Mouse (Mus musculus) midbrain, embryonic 11.5 days (tissue): ENCODE results near the gene Apln. TPM values are rescaled to one million over a fixed set of nuclear protein-coding genes. Genes with fewer than 3 reads are reported as not detected.
A peak's percentile ranks its signal among the peaks of the same experiment; 100 is the strongest.

Source experiments
- ATAC-seq: fragments of 200-750 bp; cut with Nextera tagmentation; 2 replicates; pipeline ENCODE4 v1.8.0; 2017; ENCODE audit warnings: moderate TSS enrichment, moderate library complexity; ENCODE audit not compliant: low FRiP score
- DNase-seq: peaks from one replicate; pipeline ENCODE4 v3.0.0; 2015; ENCODE audit warnings: low spot score; ENCODE audit errors: missing footprints
- H3K27ac ChIP-seq: fragments of 300-500 bp; sonication (generic); 2 replicates; pipeline ENCODE4 v1.5.1; 2014; ENCODE audit warnings: low read depth, low read length
- H3K27me3 ChIP-seq: fragments of 300-500 bp; sonication (generic); 2 replicates; pipeline ENCODE4 v1.6.1; 2014; ENCODE audit warnings: mild to moderate bottlenecking, low read length, moderate library complexity, mixed read lengths; ENCODE audit not compliant: control insufficient read depth, insufficient read depth
- H3K36me3 ChIP-seq: fragments of 300-500 bp; sonication (generic); 2 replicates; pipeline ENCODE4 v1.6.1; 2014; ENCODE audit warnings: mild to moderate bottlenecking, low read length, moderate library complexity, mixed read lengths; ENCODE audit not compliant: control insufficient read depth, insufficient read depth
- H3K4me1 ChIP-seq: fragments of 300-500 bp; sonication (generic); 2 replicates; pipeline ENCODE4 v1.6.1; 2014; ENCODE audit warnings: low read length; ENCODE audit not compliant: control insufficient read depth, insufficient read depth
- H3K4me2 ChIP-seq: fragments of 300-500 bp; sonication (generic); 2 replicates; pipeline ENCODE4 v1.6.1; 2014; ENCODE audit warnings: mild to moderate bottlenecking, moderate library complexity
- H3K4me3 ChIP-seq: fragments of 300-500 bp; sonication (generic); 2 replicates; pipeline ENCODE4 v1.5.1; 2014; ENCODE audit warnings: low read depth, low read length
- H3K9ac ChIP-seq: fragments of 300-500 bp; sonication (generic); 2 replicates; pipeline ENCODE4 v1.6.1; 2014; ENCODE audit warnings: low read length
- H3K9me3 ChIP-seq: fragments of 300-500 bp; sonication (generic); 2 replicates; pipeline ENCODE4 v1.6.1; 2016; ENCODE audit warnings: low read length; ENCODE audit not compliant: control insufficient read depth
- WGBS: fragments of 180-500 bp; shearing (Covaris S2); extraction: QIAGEN DNeasy Blood & Tissue Kit; methylation state at CpG from one replicate; pipeline ENCODE4 v1.1.7; 2014; 5-methylcytosine and 5-hydroxymethylcytosine counted together
- polyA plus RNA-seq: library from polyadenylated mRNA; unstranded; fragments of >200 nt; fragmentation: Nextera tagmentation; extraction: Ambion mirVana; gene quantifications from 2 replicates; pipeline ENCODE4 v1.2.1, GENCODE M21; 2014

The Apln gene
- 2.7 and 2.9 TPM in 2 replicates for polyA plus RNA-seq

DNA sequence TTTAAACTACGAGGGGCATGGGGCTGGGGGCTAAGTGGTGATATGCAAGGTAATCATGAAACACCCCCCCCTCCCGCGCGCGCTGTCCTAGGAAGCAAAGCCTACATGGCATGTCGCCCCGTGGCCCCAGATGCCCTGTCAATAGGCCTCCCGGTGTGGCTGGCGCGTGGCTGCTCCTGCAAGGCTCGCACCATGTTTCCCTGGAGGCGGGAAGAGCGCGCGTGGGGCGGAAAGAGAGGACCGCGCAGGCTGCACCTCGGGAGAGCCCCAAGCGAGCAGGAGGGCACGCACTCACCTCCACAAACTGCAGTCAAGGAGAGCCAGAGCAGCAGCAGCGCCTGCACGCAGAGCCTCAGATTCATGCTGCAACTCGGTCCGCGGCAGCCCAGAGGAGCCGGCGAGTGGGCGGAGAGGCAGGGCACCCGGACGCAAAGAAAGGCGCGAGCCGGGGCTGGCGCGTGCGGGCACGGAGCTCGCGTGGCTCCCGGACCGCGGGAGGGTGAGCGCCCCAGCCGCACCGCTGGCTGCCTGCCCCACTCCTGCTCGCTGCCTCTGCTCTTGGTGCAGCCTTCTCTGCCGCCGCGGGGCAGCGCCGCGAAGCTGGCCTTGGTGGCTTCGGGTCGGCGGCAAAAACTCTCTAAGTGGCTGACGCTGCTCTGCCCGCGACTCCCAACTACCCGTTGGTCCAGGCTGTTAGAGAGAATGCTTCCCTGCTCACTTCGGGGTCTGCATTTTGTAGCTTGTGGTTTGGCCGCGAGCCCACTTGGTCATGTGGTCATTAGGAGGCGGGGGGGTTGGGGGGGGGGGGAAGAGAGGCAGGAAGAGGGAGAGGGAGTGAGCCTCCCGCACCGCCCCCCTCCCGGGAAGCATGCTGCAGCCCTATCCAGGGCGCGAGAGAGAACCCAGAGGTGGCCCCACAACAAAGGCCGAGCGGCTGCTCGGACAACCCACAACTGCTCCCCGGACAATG lies at the start of gene Apln:
Apln (minus strand) TSS at position 710 of the 970 bp plus-strand sequence.
- Histone ChIP-seq H3K9ac (peak within 1 kb of the TSS; percentile 63), H3K27ac (no peak within 1 kb of the TSS), H3K36me3 (no peaks in the 10 kb centered on the region), H3K4me3 (peak within 1 kb of the TSS; percentile 41), H3K27me3 (peaks cover 14% of the 10 kb centered on the region), H3K4me2 (peak within 1 kb of the TSS; percentile 61), H3K4me1 (no peaks in the 10 kb centered on the region), H3K9me3 (no peaks in the 10 kb centered on the region)
- 21% methylated on average over 64 of the region's 73 CpGs for WGBS
- DNase-seq (peak; percentile 90), ATAC-seq (peak; percentile 81)

DNA sequence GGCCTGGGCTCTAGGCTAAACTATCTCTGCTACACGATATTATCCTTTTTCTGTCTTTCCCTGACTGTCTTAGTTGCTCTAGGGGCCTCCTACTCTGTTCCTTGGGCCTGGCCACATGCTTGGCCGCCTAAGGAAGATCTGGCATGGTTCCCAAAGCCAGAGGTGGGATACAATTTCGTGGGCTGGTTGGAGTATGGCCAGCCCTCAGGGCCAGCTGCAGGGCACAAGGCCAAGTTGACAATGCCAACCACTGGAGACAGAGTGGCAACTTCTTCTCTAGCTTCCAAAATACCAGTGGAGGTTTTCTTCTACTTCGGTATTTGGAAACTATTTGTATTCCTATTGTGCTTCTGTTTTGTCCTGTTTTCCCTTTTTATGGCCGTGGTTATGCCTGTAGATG lies 47.7 kb upstream of the Apln start:
- Histone ChIP-seq H3K4me3 (no peak overlapping the region), H3K27ac (no peak overlapping the region), H3K4me2 (no peak overlapping the region), H3K27me3 (no peaks in the 10 kb centered on the region), H3K36me3 (no peaks in the 10 kb centered on the region), H3K9me3 (no peaks in the 10 kb centered on the region), H3K4me1 (no peaks in the 10 kb centered on the region), H3K9ac (no peak overlapping the region)
- ATAC-seq = no peak
- DNase-seq = no peak
- WGBS = 67% methylated on average over 5 of the region's 5 CpGs

DNA sequence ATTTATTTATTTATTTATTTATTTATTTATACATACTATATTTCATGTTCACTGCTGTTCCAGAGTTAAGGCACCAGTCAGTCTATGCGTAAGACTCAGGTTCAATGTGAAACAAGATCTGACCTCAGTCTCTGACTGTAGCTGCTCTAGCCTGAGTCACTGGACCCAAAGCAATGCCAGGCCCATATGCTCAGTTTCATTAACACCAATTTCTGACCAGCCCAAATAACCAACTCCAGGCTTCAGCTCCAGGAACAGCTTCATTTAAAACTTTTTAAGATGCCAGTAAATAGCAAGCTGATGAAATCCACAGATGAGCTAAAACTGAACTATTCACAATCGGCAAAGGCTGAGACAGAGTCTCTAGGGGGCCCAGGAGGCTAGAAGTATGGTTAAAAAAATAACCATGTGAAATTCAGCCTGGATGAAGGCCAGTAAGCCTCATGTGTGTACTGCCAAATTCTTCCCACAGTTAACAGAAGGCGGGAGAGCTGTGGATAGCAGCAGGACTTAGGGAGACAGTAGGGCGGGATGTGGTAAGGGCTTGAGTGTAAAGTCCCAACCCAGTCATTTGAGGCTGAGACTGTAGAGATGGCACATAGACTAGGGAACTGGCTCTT lies 42.3 kb upstream of the Apln start:
- Histone ChIP-seq H3K27me3 (peaks cover 2% of the 10 kb centered on the region; the same call in 1 of the 2 replicates), H3K4me1 (no peaks in the 10 kb centered on the region), H3K4me2 (no peak overlapping the region), H3K9ac (no peak overlapping the region), H3K36me3 (no peaks in the 10 kb centered on the region), H3K9me3 (no peaks in the 10 kb centered on the region), H3K4me3 (no peak overlapping the region), H3K27ac (no peak overlapping the region)
- ATAC-seq = no peak
- WGBS = 80% methylated on average over 4 of the region's 4 CpGs
- no peak for DNase-seq

DNA sequence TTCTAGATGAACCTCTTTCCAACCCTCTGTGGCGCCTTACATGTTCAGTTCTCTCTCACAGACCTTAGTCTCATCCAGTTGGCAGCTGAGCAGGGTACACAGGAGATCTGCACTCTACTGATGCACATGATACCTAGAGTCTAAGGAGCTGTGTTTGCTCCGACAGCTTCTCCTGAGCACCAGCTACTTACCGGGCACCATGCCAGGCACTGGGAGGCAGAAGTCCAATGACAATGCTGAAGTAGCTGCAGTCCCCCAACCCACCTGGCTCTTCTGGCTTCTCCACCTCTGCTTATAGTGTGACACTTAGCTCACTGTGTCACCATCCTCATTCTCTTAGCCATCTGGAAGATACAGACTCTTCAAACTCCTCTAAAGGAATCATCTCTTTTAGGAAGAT lies 40.0 kb upstream of the Apln start:
- WGBS = 96% methylated on average over 3 of the region's 3 CpGs
- no peak overlapping the region for H3K9ac ChIP-seq
- DNase-seq (no peak), ATAC-seq (no peak)
- peaks cover 2% of the 10 kb centered on the region; the same call in 1 of the 2 replicates for H3K27me3 ChIP-seq
- no peak overlapping the region for H3K4me2 ChIP-seq
- H3K36me3 ChIP-seq = no peaks in the 10 kb centered on the region
- no peak overlapping the region for H3K4me3 ChIP-seq
- no peak overlapping the region for H3K27ac ChIP-seq
- H3K4me1 ChIP-seq = no peaks in the 10 kb centered on the region
- H3K9me3 ChIP-seq = no peaks in the 10 kb centered on the region

DNA sequence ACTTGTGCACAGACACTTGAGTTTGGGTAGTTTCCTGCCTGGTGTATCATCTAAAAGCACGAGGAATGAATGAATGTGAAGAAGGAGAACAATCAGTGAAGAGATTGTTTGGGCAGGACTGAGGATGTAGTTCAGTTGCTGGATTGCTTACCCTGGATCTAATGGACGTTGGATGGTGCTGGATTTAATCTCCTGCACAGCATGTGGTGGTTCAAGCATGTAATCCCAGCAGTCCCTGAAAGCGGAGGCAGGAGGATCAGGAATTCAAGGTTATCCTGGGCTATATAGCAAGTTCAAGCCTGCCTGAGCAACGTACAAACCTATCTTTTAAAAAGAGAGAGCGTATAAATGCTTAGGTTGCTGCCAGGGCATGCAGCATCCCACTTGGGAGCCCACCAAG lies 37.7 kb upstream of the Apln start:
- H3K36me3 ChIP-seq = no peaks in the 10 kb centered on the region
- WGBS = 27% methylated on average over 5 of the region's 5 CpGs
- ATAC-seq (no peak), DNase-seq (no peak)
- no peaks in the 10 kb centered on the region for H3K9me3 ChIP-seq
- no peak overlapping the region for H3K4me3 ChIP-seq
- H3K9ac ChIP-seq = no peak overlapping the region
- no peak overlapping the region for H3K4me2 ChIP-seq
- no peak overlapping the region for H3K27ac ChIP-seq
- H3K4me1 ChIP-seq = no peaks in the 10 kb centered on the region
- H3K27me3 ChIP-seq = peaks cover 2% of the 10 kb centered on the region; the same call in 1 of the 2 replicates

DNA sequence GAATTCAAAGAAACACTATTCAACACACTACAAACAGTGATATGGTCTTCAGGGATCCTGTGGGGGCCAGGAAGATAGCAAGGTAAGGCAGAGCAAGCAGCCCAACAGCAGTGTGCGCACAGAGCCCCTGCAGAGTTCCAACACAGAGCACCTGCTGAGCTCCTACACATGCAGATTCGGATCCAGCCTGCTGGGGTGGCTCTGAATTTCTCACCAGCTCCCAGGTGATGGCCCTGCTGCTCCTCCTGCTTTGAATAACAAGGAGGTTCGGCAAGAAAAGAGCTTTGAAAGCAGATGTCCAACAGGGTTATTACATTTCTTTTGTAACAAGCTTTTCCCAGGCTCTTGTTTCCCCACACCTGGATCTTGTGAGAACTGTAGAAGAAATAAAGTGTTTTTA lies 37.3 kb upstream of the Apln start:
- no peak overlapping the region for H3K9ac ChIP-seq
- H3K4me1 ChIP-seq = no peaks in the 10 kb centered on the region
- DNase-seq (no peak), ATAC-seq (no peak)
- H3K9me3 ChIP-seq = no peaks in the 10 kb centered on the region
- peaks cover 2% of the 10 kb centered on the region; the same call in 1 of the 2 replicates for H3K27me3 ChIP-seq
- H3K4me2 ChIP-seq = no peak overlapping the region
- no peaks in the 10 kb centered on the region for H3K36me3 ChIP-seq
- 22% methylated on average over 3 of the region's 3 CpGs for WGBS
- H3K4me3 ChIP-seq = no peak overlapping the region
- no peak overlapping the region for H3K27ac ChIP-seq

DNA sequence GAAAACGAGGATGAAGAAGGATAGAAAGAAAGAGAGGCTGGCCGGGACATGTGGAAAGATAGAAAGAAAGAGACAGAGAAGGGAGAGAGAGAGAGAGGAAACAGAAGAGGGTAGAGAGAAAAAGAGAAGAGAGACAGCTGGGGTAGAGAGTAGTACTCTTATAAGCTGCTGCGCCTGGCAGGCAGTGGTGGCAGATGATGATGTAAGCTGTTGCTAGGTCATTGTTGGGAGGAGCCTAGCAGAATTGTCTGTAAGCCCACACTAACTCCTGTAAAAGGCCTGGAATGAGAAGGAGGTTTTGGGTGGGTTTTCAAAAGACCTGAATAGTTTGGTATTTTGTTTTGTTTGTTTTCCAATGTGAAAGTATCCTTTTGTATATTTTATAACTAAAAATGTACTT lies 32.2 kb upstream of the Apln start:
- H3K4me2 ChIP-seq = no peak overlapping the region
- WGBS = 84% methylated on average over 3 of the region's 3 CpGs
- no peaks in the 10 kb centered on the region for H3K27me3 ChIP-seq
- no peaks in the 10 kb centered on the region; the same call in 1 of the 2 replicates for H3K4me1 ChIP-seq
- no peaks in the 10 kb centered on the region for H3K9me3 ChIP-seq
- no peak overlapping the region for H3K27ac ChIP-seq
- no peak overlapping the region for H3K9ac ChIP-seq
- ATAC-seq = no peak
- DNase-seq = no peak
- no peaks in the 10 kb centered on the region for H3K36me3 ChIP-seq
- no peak overlapping the region for H3K4me3 ChIP-seq

DNA sequence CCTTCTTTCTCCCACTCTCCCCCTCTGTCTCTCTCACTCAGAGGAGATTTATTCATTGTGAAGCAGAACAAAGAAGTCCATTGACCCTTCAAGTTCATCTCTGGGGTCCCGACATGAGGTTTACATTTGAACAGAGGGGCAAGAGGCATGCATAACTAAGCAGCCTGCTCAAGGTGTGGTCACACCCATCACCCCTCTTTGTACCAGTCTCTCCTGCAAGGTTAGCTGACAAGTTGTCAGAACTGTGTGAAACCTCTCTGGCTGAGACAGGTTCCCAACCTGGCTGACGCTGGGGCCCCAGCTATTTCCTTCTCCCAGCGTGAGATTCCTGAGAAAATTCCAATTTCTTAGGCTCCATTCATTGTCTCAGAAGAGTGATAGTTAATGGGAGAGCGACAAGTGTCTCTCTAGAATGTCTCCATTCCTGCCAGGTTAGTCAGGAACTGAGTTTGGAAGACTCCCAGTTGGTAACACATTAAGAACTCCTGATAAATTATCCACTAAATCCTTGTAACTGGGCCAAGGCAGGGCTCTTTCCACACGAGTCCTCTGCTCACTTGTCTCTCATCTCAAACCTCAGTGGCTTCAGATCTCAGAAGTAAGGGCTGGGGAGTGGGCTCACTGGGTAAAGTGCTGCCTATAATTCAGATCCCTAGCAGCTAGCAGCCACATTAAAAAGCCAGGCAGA lies 29.7 kb upstream of the Apln start:
- 24% methylated on average over 5 of the region's 5 CpGs for WGBS

More for the DNA sequence above, 29.7 kb upstream of the Apln start:
- Histone ChIP-seq H3K27me3 (no peaks in the 10 kb centered on the region), H3K9ac (no peak overlapping the region), H3K4me2 (no peak overlapping the region), H3K4me3 (no peak overlapping the region), H3K9me3 (no peaks in the 10 kb centered on the region), H3K4me1 (no peaks in the 10 kb centered on the region; the same call in 1 of the 2 replicates), H3K36me3 (no peaks in the 10 kb centered on the region), H3K27ac (no peak overlapping the region)
- ATAC-seq = no peak
- DNase-seq = no peak
